Mouse (Mus musculus): ENCODE results near the gene Gabpb1.

Gene Gabpb1

DNA sequence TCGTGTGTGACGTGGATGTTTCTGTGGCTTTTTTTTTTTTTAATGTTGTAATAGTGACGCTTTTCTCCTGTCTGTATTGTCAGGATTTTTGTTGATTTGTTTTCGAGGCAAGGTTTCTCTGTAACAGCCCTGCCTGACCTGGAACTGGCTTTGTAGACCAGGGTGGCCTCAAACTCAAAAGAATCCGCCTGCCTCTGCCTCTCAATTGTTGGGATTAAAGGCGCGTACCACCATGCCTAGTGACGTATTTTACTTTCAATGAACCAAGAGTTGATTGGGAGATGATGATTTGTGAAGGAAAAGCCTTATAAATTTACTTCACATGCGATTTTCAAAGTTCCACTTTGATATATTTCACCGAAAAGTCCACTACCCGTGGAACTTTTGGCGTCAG lies at the start of gene Gabpb1:
Gene Gabpb1 (minus strand): TSS at position 216 of the 394 bp plus-strand sequence.
- DNase-seq (ENCODE audit: low spot score), result no peak

DNA sequence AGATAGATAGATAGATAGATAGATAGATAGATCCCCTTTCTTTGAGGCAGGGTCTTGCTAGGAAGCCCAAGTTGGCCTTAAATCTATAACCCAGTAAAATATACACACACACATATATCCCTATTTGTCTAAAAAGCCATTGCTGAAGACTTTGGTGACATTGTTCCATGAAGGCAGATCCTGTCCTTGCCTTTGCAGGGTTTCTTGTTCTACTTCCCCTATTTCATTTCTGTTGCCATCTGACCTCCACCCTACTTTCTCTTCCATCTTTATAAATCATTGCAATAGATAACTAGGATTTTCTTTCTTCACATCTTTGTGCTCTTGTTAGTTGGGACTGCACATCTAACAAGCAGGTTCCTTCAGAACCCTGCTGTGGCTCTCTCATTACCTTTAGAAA lies 36.8 kb upstream of the Gabpb1 start:
- DNase-seq (ENCODE audit: low spot score), result no peak

DNA sequence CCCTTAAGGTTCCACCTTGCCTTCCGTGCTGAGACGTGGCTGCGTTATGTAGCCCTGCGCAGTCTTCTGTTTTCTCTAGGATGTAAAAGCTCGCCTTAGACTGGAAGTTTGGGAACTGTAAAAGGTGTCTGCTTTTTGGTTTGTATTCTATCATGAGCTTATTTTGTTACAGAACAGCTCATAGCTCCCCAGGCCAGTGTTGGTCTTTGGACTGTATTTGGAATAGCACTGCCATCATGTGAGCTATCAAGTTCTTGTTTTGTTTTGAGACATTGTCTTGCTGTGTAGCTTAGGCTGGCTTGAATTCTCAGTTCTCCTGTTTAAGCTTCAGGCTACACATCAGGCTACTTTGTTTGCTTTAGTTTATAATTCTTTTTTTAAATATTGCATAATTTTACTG lies 36.4 kb upstream of the Gabpb1 start:
- no peak for DNase-seq (ENCODE audit: low spot score)

DNA sequence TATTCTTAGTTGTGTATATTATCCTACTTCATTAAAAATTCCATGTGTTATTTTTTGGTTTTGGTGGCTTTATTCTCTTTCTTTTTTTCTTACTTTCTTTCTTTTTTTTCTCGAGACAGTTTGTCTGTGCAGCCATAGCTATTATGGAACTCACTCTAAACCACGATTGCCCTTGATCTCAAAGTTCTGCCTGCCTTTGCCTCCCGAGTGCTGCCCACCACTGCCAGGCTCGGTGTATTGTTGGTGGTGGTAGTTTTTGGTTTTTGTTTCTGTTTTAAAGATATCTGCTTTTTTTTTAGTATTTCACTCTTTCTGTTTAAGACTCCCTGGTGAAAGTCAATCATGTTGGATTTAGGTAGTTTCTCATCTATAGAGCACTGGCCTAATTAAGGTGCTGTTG lies 32.2 kb upstream of the Gabpb1 start:
- no peak for DNase-seq (ENCODE audit: low spot score)

DNA sequence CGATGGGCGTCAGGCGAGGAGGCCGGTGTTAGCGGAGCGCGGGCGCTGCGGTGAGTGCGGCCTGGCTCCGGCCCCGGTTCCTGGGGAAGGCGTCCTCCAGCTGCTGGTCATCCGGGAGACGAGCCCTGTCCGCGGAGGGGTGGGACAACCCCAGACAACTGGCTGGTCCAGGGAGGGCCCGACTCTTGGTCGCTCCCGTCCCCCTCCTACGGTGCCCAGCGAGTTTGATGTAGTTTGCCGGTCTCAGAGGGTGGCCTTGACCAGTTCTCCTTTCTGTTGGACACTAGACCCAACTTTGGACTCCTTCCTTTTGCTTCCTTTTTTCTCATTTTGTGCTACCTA lies 31.3 kb upstream of the Gabpb1 start:
- DNase-seq (ENCODE audit: low spot score), result no peak

DNA sequence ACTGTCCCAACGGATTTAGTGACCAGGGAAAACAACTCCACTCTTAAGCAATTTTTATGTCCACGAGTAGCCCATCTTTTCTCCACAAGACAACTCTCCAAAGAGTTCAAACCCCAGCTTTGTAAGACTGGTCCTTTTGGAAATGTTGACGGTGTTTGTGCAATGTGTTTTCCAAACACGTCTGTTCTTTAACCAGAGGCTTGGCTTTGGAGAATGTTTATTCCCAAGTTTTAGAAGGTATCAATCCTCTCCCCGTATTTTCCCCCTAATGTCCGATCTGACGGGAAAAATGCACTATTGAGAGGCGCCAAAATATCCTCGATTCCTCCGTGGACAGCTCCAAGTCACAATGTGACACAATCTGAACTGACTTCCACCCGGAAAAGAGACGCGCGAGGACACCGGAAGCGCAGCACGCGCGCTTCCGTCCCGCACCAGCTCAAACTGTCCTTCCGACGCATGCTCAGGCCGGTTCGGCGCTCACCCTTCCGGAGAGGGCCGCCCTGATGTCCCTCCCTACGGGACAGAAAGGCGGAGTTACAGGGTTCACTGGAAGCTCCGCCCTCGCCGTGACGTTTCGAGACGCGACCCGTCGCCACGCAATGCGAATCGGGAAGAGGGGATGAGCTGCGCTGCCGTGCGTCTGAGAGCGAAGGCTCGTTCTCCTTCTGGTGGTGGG lies 30.8 kb upstream of the Gabpb1 start, which contains the start of gene Usp8:
Gene Usp8 (plus strand): TSS at position 570 of the 679 bp plus-strand sequence.
- DNase-seq (ENCODE audit: low spot score), result peak; percentile 98

DNA sequence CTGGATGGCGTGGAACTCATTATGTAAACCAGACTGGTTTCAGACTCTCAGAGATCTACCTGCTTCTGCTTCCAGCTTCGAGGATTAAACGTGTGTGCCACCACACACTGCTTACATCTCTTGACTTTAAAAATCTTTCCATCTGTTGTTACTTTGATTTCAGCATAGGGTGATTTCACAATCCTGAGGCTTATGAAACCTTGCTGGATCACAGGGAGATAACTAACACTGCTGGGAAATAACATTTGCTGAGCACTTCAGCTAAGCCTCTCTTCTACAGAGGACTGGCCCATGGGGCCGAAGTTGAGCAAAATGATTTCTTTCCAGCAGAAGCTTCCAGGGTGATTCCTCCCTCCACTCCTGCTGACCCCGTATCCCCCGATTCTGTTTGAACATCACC lies 19.1 kb upstream of the Gabpb1 start:
- DNase-seq (ENCODE audit: low spot score), result no peak

DNA sequence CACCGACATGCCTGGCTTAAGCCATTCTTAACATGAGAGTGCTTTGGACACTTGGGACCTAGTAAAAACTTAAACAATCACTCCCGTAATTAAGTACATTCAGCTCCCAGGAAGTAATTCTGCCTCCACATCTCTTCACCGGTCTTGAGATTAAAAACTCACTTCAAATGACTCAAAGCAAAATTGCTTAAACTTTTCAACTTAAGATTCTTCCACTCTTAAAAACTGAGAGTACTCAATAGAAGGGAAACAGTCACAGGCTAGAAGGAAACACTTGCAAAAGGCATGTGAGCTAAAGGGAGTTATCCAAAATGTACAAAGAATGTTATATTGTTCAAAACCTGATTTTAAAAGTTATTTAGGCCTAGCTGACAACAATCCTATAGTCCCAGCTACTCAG lies 15.2 kb upstream of the Gabpb1 start:
- DNase-seq (ENCODE audit: low spot score), result no peak

DNA sequence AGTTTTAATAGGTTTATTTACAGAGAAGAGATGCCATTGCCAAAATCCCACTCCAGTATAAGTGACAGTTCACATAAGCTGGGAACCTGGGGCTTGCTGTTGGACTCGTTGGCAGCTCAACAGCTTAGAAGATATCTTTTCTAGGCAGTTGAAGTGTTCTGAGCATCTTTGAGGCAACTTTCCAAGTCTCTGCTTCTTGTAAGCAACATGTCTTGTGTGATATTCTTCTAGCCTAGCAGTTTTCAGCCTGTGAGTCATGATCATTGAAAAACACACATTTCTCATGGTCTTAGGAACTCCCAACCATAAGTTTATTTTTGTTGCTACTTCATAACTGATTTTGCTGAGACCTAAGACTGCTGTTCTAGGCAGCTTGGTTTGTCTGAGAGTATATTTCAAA lies 6.8 kb upstream of the Gabpb1 start:
- DNase-seq (ENCODE audit: low spot score), result no peak

DNA sequence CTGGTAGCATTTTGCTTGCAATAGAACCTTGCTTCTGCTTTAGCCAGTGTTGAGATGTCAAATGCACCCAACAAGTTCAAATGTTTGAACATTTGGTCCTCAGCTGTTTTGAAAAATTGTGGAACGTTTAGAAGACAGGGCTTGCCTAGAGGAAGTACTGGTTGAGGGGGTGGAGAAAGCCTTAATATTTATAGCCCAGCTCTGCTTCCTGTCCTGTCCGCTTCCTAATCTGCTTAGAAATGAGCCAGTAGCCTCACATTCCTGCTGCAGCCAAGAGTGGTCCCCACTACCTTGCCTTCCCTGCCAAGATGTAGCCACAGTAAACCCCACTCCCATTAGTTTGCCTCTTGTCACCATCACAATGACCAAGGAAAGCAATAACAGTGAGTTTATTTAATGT lies 6.2 kb upstream of the Gabpb1 start:
- DNase-seq (ENCODE audit: low spot score), result no peak

DNA sequence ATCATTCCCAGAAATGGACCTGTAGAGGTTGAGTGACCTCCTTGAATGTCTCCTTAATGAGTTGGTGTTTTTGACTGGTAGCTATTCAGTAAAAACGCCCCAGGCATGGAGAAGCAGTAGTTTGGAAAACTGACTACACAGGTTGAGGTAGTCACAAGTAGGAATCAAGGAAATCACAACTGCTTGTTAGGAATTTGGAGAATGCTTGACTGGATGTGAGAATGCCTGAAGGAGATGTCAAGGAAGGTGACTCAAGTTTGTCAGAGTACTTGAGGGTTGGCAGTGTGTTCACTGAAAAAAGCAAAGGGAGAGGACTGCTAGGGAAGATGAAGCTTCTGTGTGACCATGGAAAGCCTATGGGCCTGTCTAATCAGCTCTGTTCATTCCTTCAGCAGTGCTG lies 1.2 kb upstream of the Gabpb1 start:
- DNase-seq (ENCODE audit: low spot score), result no peak

DNA sequence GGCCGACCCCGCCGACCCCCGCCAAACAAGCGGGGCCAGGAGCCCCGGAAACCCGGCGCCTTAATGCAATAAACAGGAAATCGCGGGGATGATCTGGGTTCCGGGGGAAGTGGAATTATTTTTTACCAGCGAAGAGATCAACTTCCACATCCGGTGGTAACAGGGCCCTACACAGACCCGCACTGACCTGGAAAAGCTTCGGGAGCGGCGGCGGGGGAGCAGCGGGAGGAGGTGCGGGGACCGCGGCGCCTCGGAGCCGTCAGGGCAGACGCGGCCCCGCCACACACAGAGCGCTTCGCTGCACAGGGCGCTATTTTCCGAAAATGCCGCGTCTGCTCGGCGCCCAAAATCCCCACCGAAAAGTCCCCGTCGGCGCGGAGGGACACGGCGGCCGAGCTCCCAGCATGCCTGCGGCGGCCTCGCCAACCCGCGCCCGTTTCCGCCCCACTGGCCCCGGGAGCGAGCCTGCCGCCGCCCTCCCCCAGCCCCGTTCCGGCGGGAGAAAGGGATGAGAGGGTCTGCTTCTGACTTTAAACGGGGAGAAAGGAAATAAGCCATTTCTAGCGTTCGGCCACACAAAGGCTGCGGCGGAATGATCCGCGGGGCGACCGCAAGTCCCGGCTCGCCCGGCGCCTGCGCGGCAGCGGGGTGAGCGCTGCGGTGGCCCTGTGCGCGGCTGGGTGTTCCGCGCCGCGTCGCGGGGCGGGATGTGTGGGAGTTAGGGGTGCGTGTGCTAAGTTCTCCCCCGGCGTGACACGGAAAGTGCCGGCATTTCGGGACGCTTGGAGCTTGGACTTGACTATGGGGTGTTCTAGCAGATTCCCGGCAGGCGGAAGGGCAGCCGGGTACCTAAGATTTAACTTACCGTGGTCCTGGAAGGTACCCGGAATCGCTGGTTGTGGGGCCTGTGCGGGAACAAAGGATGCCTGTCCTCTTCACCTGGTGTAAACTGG lies 692 bp downstream of the Gabpb1 start:
- peak; percentile 85 for DNase-seq (ENCODE audit: low spot score)

DNA sequence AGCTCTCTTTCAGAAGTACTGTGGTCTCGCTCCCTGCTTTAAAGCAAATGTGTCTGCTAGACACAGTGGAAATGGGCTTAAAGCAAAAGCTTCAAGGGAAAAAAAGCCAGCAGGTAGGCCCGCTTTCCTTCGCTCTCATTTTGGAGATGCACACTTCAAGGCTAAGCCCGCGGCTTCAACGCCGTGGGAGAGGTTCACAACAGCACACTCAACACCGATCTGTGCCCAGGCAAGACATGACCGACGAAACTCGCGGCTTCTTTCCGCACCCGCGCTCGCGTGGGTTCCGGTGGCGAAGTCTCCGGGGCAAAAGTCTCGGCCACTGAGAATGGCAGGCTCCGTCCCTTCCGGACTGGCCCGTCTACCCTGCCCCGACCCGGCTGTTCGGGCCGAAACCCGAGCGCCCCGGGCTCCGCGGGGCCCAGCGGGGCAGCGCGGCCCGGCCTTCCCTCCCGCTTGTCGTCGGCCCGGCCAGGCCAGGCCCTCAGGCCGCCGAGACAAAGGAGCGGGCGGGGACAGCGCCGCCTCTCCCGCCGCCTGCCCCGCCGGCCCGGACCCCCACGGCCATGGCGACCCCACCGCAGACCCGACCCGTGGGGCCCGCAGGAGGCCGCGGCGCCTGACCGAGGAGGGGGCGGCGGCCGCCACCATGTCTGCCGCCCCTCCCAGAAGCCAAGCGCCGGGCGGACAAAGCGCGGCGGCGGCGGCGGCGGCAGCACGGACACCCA lies 1.5 kb downstream of the Gabpb1 start:
- peak; percentile 38 for DNase-seq (ENCODE audit: low spot score)

DNA sequence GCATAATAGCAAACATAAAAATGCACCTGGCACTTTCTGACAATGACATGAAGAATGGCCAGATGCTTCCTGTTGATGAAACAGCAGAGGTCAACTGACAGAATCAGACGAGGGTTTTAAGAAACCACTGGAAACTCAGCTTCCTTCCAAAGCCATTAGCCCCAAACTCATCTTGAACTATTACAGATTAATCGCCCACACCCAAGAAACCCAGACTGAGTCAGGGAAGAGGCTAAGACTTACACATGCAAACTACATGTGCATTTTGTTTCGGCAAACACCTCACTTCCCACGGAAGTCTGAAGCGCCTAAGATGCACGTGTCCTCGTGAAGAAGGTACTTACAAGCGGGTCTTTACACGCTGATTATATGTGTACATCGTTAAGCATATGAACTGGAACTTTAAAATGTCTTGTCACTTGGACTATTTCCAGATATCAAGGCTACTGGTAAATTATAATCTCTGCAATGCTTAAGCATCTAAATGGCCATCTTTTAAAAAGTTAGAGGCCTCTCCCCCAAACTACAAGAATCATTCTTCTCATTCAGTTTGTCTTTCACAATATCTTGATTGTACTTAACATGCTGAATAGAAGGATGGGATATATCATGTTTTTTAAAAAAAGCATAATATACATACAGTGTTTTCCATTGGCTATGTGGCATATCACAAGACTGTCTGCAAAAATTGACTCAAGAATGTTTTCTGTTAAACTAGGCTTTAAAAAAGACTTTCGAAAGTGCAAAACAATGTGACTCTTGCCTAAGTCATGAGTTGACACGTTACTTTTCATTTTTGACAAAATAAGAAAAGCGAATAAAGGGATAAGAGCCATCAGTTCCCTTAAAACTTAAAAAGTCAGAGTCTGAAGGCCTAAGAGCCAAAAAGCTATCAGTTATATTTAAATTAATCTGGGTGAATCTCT lies 2.6 kb downstream of the Gabpb1 start:
- no peak for DNase-seq (ENCODE audit: low spot score)

DNA sequence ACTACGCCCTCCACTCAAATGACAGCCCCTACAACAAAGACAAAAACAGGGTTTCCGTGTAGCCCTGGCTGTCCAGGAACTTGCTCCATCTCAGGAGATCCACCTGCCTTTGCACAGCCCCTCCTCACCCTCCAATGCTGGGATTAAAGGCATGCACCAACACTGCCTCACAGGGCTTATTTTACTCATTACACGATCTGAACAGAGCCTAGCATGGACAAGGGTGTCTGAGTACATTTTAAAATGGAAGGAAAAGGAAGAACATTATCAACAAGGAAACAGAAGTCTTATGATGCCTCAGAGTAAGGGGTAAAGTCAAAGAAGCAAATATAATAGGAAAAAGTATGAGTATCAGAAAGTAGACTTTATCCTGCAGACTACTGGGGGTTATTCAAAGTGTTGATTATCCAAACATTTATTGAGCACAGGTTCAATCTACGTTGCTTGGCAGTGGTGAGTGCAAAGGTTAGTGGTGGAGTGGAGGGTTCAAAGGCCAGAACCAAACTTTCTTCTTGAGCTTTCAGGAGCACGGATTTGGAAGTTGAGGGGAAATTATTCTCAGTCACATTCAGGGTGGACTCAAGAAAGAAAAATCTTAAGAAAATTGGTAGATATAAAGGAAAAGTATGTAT lies 7.4 kb downstream of the Gabpb1 start:
- no peak for DNase-seq (ENCODE audit: low spot score)

DNA sequence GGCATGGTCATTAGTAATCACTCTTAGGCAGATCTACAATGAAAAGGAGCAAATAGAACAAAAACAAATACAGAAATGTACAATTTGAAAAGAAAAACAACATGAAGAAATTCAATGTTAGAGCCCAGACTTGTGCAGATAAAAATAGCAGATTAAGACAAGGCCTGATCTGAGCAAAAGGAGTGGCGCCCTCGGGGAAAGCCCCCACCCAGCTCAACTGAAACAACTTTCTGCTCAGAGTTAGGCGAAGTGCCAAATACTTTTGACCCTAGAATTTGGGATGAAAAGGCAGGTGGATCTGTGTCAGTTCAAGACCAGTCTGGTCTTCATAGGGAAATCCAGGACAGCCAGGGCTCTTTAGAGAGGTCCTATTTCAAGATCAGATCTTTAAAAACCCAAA lies 10.2 kb downstream of the Gabpb1 start:
- no peak for DNase-seq (ENCODE audit: low spot score)

DNA sequence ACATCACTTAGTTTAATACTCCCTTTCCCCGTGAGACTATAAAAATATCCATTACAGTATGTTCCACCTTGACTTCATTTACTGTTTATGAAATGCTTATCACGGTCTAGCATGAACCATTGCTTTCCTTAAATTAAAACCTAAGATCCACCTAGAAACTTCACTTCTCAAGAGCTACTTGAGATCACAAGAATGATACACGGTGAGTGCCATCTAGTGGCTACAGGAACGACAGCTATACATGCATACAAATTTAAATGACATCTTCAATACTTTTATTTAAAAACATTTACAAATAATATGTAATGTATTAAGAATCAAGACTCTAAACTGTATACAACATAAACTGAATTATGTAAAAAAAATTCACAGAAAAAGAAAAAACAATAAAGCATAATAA lies 12.7 kb downstream of the Gabpb1 start:
- no peak for DNase-seq (ENCODE audit: low spot score)

DNA sequence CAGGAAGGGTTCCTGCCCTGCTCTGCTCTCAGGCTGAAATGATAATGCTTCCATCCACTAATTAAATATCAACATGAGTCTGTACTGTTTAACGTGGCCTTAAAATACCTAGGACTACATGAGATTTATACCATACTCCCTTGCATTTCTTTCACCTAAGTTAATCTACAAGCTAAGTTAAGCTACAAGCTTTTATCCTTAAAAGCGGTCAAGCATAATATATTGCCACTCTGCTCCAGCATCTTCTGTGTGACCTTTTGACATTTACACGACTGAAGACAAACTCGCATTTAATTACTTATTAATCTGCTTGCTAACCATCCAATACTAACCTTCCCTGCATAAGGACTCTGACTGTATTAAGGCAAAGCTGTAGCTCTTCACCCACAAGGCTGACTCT lies 23.2 kb downstream of the Gabpb1 start:
- DNase-seq (ENCODE audit: low spot score), result no peak

DNA sequence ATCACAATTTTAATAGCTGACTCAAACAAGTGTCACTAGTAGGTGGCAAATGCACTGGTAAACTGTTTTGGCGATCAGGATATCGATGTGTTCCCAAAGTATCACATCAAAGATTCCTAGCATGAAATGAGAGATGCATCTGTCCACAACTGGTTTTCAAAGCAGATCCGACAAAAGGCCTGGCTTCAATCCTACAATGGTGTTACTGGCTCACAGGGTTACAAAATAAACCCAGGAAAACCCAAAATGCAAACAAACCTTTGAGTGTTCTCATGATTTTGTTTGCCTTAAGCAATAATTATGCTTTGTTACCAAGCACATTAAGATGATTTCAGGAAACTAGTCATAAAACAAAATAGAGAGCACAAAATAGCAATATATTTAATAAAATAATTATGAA lies 28.4 kb downstream of the Gabpb1 start:
- DNase-seq (ENCODE audit: low spot score), result no peak

DNA sequence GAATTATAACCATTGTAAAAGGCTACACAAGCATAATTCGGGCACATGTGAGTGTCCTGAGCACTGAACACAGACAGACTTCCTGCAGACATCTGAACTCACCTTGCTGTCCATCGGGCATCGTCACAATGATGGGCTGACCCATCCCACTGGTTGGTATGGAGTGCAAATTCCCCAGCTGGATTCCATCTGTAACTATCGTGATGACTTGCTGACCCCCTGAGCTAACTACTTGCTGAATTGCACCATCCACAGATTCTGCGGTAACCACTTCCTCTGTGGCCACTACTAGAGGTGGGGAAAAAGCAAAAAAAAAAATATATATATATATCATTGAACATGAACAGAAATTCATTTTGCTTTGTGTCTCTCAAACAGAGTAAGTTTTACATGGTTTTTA lies 29.7 kb downstream of the Gabpb1 start:
- no peak for DNase-seq (ENCODE audit: low spot score)

DNA sequence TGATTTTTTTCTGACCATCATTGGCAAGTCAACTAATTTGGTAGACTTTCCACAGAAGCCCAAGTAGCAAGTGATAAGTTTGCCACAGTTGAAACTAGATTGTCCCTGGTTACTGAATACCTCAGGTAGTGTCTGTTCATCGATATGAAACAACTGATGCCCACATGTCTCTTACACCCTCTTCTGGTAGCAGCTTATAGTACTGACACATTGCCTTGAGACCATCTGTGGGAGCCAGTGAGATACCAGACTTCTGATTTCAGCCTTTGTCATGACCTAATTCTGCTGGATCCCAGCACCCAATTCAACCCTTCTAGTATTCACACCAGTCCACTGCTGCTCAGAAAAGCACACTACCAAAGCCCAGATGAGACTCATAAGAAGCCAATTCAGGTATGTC lies 31.4 kb downstream of the Gabpb1 start:
- DNase-seq (ENCODE audit: low spot score), result no peak

All from urinary bladder, postnatal 14 days (tissue).